Mouse (Mus musculus) cerebellum, postnatal 4 days (tissue): Measurements from ENCODE around the gene Nsd1.

ENCODE experiments used
- DNase-seq, 2 experiments: peaks; one replicate each; pipeline ENCODE4 v3.0.0; 2022; ENCODE audit warnings: low spot score in 2 of 2, mixed read lengths in 1 of 2

Gene Nsd1

DNA sequence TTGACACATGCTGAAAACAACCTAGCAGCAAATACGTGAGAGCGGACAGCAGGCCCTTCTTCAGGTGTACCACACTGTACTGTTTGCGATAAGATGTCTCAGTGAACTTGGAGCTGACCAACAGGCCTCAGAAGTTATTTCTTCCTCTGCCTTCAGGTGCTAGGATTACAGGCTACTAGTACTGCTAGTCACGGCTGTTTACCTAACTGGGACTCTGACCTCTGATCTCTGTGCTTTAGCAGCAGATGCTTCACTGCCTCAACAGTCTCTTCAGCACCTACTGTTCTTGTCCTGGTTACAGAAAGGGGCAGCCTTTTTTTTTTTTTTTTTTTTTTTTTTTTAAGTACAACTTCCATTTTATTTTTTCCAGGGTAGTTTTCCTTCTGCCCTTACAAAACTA, 43.2 kb downstream of the Nsd1 start:
- no peak for DNase-seq

DNA sequence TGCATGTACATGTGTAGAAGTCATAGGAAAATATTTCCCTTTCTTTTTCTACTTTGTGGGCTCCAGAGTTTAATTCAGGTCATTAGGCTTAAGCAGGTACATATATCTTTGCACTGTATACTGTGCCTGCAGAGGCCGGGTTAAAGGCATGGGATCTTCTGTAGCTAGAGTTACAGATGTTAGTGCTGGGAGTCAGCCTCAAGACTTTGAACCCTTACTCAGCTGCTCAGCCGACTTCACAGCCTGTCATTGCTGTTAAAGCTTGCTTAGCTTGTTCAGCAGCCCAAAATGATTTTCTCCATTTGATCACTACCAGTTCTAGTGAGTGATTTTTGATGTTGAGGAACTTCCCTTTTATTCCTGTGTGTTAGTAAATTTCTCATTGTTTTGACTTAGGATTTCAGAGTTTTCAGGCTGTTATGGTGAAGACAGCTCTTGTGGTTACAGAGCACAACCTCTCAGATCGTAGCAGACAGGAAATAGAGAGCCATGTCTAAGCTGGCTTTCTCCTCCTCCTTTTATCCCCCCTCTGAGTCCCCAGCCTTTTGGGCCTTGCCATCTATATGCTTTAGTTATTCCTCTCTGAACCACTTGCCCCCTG, 45.6 kb downstream of the Nsd1 start:
- DNase-seq: no peak

DNA sequence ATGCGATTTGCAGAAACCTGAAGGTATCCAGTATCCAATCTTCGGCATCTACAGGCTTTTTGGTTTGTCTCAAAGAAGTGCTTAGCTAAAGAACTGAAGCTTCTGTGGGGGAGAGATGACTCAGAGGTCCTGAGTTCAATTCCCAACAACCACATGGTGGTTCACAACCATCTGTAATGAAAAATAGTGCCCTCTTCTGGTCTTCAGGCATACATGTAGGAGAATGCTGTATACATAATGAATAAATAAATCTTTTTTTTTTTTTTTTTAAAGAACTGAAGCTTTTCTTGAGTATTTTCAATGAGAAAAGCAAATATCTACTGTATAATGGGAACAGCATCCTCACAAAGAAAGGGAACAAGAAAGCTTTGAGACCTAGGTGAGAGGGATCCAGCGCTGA, 49.1 kb downstream of the Nsd1 start:
- no peak for DNase-seq

DNA sequence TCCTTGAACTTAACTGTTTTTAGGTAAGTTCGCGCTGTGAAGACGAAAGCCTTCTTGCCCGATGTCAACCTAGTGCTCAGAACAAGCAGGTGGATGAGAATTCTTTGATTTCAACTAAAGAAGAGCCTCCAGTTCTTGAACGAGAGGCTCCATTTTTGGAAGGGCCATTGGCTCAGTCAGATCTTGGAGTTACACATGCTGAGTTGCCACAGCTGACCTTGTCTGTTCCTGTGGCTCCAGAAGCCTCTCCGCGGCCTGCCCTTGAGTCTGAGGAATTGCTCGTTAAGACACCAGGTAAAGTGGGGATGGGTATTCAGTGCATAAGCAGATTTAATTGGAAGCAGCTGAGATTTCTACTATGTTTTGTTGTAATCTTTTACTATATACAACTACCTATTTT, 51.9 kb downstream of the Nsd1 start:
- no peak for DNase-seq

DNA sequence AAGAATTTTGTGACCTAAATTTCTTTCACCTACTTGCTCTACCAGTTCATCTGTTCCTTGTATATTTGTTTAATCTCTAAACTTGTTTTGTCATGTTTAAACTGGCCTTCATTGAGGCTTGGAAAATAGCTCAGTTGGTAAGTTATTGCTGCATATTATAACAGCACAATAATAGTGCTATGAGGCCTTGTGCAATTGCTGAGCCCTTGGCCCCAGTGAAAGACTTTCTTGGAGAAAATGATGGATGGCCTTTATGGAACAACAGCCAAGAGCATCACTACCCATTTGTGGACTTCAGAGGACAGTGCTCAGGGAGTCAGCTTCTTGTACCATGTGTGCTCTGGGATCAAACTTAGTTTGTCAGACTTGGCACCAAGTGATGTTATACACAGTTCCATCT, 52.5 kb downstream of the Nsd1 start:
- DNase-seq: no peak

DNA sequence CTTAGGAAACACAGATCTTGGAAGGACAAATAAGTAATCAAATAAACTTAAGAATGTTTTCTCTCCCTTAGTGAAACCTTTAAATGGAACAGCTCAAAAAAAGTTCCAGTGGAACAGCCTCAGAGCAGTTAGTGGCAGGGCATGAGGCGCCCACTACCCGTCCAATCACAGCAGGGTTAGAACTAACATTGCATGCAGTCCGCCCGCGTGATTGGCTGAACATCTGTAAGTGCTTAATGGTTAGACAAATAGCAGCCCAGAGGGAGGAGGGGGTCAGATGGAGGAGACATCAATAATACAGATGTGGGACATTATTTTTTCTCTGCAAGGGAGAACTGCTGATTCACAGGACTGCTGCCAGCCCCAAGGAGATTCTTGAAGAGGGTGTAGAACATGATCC, 67.6 kb downstream of the Nsd1 start:
- no peak for DNase-seq

DNA sequence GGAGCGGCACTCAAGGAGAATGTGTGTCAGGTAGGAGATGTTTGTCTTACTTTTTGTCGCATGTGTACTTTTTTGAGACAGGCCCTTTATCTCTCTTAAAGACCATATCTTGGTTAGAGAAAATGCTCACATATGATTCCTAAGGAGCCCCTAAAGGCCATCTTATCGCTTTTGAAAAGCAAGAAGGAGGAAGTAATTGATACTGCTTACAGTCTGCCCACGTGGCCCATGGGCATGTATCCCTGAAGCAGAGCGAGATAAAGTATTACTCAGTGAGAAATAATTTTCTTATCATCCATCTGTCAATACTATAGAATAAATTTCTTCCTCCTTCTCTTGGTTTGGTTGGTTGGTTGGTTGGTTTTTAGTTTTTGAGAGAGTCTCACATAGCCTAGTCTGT, 68.1 kb downstream of the Nsd1 start:
- DNase-seq: no peak

DNA sequence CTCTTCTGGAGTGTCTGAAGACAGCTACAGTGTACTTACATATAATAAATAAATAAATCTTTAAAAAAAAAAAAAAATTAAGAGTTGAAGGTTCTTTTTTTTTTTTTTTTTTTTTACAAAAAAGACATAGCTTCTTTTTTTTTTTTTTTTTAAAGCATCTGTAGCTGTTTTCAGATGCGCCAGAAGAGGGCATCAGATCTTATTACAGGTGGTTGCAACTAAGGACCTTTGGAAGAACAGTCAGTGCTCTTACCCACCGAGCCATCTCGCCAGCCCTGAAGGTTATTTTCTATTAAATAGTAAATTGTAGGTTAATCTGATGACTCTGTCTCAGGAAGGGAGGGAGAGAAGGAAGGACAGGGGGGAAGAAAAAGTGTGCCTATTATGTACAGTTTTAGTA, 79.3 kb downstream of the Nsd1 start:
- no peak for DNase-seq

DNA sequence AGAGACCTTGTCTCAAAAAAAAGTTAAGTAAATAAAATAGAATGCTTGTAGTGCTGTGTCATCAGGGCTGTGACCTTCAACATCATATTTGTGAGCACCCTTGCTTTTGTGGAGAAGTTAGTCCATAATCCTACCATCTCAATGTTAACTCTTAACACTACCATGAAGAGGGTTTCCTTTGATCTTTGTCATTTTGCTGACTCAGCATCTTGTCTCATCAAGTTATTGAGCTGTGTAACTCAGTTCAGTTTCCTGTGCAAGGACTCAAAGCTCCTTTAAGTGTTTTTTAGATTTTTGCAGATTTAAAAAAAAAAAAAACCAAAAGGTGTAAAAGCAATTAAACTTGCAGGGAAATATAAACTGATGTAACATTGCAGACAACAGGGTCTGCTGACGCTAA, 87.2 kb downstream of the Nsd1 start:
- DNase-seq: no peak

DNA sequence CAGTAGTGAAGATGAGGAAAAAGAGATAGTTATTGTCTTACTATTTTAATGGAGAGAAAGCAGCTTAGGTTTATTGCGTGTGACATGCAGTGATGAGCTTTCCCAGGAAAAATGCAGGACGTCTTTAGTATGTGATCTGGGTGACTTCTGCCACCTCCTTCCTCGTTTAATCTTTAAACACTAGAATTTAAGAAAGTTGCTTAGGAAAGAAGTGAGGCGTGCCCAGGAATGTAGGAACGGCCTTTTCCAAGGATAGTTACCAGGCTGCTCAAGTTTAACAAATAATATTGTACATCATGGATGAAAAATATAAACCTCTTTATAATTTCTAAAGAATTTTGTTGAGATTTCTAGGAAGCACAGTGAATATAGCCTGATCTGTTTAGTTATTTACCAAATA, 91.3 kb downstream of the Nsd1 start:
- no peak for DNase-seq

DNA sequence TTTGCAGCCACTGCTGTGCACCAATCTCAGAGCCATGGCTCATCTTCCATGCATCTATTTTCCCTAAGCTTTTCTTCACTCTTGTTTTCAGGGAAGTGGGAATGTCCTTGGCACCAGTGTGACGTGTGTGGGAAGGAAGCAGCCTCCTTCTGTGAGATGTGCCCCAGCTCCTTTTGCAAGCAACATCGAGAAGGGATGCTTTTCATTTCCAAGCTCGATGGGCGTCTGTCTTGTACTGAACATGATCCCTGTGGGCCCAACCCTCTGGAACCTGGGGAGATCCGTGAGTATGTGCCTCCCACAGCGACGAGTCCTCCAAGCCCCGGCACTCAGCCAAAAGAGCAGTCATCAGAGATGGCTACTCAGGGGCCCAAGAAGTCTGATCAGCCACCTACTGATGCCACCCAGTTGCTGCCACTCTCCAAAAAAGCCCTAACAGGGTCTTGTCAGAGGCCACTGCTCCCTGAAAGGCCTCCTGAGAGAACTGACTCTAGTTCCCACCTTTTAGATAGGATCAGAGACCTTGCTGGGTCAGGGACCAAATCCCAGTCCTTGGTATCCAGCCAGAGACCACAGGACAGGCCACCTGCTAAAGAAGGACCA, 102.5 kb downstream of the Nsd1 start:
- DNase-seq: no peak

DNA sequence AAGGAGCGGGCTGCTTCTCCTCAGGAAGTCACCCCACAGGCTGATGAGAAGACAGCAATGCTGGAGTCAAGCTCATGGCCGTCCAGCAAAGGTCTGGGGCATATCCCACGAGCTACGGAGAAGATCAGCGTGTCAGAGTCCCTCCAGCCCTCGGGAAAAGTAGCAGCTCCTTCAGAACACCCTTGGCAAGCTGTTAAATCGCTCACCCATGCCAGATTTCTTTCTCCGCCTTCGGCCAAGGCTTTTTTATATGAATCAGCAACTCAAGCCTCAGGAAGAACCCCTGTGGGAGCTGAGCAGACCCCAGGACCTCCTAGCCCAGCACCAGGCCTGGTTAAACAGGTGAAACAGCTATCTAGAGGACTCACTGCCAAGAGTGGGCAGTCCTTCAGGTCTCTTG, 103.5 kb downstream of the Nsd1 start:
- DNase-seq: no peak

DNA sequence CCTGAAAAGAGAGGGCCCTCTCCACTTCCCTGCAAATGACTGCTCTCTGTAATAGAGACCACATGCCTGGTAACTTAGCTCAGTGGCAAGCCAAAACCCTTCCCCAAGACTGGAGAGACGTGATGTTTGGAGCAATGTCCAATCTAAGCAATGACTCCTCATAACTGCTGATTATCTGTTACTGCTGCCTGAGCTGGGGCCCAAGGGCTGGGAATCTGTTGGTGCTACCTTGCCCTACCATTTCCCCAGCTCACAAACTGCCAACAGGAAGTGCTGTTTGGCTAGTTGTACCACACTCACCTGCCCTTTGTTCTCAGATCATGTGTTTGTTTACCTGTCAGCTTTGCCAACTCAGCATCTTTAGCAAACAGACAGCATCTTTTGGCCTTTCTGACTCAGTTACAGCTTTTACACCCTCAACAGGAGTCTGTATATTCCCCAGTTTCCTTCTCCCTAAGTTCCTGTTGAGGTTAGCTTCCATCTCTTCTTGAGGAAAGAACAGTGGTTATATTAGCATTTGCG, 105.4 kb downstream of the Nsd1 start:
- DNase-seq: no peak

DNA sequence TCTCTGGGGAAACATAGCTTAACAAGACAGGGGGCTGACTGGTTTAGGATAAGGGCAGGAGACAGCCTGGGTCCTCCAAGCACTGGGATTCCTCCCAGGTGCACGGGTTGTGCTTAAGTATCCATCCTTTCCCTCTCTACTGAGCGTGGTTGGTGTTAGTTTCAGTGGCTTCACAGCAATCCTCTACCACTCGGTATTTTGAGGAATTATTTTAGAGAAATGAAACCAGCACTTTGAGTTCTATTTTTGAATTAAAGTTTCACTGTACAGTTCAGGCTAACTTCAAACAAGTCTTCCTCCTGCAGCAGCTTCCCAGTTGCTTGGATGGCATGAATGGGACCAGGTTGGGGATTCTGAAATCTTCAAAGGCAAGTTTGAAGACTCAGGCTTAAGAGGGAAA, 108.8 kb downstream of the Nsd1 start:
- no peak for DNase-seq

DNA sequence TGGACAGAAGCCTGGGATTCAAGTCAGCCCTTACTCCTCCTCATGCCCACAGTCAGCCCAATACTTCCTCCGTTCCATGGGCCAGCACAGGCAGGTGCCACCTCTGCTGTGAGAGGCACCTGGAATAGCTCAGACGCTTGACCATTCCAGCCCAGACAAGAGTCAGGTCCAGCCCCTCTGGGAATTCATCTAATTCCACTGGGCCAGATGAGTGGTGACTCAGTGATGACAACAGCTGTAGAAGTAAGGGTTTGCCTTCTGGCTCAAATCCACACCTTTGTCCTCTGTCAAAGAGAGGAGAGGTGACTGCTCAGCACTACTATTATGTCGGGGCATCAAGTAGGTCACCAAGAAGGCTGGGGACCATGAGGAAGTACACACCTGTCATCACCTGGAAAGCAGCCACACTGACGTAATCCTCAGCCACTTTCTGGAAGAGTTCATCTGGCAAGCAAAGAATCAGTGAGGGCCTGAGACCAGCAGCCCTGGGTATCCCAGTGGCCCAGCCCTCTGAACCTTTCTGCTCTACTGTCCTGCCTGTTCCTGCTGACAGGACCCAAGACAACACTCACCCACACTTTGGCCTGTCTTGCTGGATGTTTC, 110.5 kb downstream of the Nsd1 start, which contains the start of gene Prelid1:
Gene Prelid1, plus strand, starts transcription at position 570 of the 603 bp plus-strand sequence.
- DNase-seq: no peak

DNA sequence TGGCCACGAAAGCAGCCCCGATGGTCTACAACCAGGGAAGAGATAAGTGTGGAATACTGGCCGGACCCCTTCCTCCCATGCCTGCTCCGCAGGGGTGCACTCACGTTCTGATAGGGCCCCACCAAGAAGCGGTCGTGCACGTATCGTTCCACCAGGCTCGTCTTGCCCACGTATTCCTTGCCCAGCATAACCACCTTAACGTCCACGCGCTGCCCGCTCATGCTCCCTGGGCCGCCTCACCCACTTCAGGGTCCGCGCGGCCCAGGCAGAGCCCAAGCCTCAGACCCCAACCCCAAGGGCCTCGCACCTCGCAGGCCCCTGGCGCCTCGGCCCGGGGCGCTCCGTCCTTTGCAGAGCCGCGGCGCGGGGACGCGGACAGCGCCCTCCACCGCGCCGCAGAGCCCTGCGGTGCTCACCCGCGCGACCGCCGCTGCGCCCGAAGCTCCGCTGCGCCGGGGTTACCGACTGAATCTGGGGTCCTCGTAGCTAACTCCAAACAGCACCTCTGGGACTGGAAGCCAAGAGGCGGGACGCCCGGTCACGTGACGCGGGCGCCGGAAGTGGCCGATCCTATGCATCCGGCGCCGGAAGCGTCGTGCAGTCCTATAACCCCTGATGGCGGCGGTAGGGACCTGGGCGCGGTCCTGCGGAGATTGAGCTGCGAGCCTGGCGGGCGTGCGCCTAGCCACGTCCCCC, 112.0 kb downstream of the Nsd1 start, which contains the start of gene Rab24:
Gene Rab24, minus strand, starts transcription at position 513 of the 696 bp plus-strand sequence.
- DNase-seq: peak; percentile 62 to 88

DNA sequence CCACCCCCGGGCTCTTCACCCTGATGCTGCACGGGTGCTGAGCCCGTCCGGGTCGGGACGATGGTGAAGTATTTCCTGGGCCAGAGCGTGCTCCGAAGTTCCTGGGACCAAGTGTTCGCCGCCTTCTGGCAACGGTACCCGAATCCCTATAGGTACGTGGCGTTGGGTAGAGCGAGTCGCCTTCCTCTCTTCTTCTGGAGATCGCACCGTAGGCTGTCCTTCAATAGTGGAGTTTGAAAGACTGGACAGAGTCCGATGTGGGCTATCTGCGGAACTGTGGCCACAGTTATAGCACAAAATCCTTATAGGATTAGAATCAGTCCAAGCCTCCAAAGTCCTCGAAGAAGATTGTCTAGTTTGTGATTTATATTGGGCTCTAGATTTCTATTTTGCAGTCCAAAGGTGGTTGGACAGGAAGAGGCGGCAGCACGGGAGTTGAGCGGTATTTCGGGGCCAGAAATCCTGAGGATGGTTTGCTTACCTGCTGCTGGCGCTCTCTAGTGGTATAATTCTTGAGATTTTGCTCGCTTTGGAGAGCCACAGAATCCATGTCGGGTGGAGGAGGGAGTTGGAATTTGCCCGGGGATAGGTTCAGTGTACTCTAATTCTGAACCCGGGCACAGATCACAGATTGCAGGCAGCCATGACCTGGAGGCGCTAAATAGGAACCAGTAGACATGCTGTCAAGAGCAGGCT, 112.7 kb downstream of the Nsd1 start:
- DNase-seq: peak in 1 of 2 experiments; percentile 30

DNA sequence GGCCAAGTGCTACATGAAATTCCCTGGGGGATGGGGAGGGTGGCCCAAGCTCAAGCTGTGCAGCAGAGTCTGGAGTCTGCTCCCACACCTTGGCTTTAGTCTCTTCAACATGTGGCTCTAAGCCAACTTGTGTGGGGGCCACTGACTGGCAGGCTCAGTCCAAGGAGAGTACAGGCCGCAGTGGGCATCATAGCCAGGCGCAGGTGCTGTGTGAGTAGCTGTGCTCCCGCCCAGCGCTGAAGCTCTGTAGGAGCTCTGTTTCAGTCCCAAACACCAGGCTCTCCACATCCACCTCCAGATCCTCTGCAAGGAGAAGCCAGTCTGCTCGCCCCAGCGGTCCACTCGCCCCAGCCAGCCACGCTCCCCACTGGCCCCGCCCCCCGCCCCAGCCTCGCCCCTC, 116.0 kb downstream of the Nsd1 start:
- no peak for DNase-seq

DNA sequence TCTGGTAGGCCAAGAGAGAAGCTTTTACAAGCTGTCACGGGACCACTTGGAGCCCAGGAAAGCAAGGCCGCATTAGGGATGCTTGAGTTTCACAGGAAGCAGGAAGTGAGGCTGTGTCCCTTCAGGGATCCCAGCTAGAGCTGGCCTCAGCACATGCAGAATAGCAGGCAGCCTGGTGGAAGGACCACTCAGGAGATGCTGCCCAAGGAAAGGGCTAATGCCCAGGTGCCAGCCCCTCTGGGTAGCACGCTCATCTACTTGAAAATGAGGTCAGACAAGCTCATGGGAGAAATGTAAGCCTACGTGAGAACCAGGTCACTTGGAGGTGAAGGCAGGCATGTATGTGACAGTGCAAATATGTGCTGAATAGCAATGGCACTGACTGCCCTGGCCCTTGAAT, 117.6 kb downstream of the Nsd1 start:
- DNase-seq: no peak

DNA sequence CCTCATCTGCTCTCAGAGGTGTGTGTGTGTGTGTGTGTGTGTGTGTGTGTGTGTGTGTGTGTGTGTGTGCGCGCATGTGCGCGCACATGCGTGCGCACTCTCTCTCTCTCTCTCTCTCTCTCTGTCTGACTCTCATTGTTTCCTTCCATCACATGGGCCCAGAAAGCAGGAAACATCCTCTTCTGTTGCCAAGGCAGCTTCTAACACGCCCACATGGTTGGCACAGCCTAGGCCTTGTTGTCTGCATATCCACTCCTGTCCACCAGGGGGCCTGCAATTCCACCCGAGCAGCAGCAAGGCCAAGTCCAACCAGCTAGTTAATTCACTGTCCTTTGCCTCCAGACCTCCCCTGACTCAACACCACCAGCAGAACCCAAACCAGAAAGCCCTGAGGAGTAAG, 118.1 kb downstream of the Nsd1 start:
- peak; percentile 77 to 89 for DNase-seq

DNA sequence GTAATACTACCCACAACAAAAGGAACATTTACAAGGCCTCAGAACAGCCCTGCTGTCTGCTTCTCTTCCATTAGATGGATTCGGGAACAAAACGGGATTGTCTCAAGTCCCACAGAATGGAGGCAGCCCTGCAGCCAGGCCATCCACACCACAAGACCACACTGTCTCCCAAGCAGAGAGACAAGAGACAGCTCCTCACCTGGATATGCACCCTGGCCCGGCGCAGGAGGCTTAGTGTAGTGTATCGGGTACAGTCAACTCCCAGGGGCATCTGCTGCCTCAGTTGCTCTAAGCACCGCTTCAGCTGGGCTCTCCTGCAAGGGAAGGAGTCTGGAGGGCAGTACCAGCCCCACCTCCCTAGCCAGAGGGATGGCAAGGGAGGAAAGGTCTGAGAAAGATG, 118.6 kb downstream of the Nsd1 start:
- DNase-seq: no peak

DNA sequence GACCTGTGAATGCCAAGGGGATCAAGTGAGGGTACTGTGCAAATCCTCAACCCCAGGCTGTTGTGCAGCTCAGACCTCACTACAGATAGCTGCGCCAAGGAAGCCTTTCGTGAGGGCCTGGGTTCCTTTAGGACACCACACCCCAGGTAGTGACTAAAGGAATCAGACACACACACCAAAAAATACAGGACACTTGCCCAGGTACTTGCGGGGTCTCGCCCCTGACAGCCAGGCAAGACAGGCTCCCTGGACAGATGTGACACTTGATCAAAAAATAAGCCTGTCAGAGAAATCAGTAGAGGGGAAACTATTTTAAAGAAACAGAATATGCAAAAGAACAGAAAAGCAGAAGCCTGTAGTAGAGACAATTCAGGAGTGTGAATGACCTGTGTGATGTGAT, 119.1 kb downstream of the Nsd1 start:
- DNase-seq: no peak
